Mouse (Mus musculus) stomach, postnatal 0 days (tissue): ENCODE measurements around the gene Gm10447.

Experiments used
- CTCF ChIP-seq: IDR thresholded peaks from 2 replicates; pipeline ENCODE4 v1.5.1; 2016; ENCODE audit warnings: antibody characterized with exemption, low read depth, mild to moderate bottlenecking, moderate library complexity
- EP300 ChIP-seq: optimal IDR thresholded peaks from 2 replicates; pipeline ENCODE3; 2016; ENCODE audit warnings: antibody characterized with exemption

DNA sequence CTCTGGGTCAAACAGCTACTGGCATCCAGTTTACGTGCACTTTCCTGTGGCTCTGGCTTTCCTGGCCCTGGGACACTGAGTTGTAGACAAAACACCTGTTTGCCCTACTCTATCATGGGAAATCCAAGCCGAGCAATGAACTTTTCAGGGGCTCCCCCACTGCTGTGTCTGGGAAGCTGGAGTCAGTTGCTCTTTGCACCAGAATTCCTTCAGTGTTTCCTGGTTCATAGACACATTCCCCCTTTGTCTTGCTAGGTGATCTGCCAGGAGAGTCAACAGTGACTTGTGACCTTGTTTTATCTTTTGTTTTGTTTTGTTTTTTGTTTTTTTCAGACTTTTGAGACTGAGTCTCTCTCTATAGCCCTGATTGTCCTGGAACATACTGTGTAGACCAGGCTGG, 5.5 kb downstream of the Gm10447 start:
- TF ChIP-seq CTCF (no peak), EP300 (no peak)
